Mouse (Mus musculus): ENCODE data around the gene 2810408A11Rik.

DNA sequence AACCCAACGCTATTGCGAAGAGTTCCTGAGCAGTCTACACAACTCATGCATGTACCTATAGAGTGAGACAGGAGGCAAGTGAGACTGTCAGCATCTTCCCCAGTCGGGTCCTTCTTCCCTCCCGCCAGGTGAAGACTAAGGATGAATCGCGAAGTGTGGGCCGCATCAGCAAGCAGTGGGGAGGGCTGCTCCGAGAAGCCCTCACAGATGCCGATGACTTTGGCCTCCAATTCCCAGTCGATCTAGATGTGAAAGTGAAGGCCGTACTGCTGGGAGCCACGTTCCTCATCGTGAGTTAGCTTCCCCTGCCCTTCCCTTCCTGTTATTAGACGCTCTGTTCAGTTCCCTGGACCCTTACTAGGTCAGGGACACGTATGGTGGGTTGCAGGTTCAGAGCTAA, 50.9 kb downstream of the 2810408A11Rik start:
- no peak for TF ChIP-seq POLR2A (IDR thresholded peaks at IDR 0.05; ENCODE audit: extremely low read depth, insufficient read depth, low read length)
- TF ChIP-seq CTCF (IDR thresholded peaks at IDR 0.05; ENCODE audit: extremely low read depth, insufficient read depth, low read length), result no peak
